Mouse (Mus musculus): ENCODE measurements around the gene Olfr167.

GRCm38 (mm10) chr16:19522166-19522565 lies at the start of gene Olfr167:
- TF ChIP-seq CTCF (IDR thresholded peaks at IDR 0.05; ENCODE audit: low read depth, low read length) (no peak), GATA1 (IDR thresholded peaks at IDR 0.05; ENCODE audit: borderline replicate concordance, low read length) (no peak), TAL1 (conservative IDR thresholded peaks at IDR 0.05; ENCODE audit: low read depth, low read length) (no peak), GATA2 (IDR thresholded peaks at IDR 0.05; ENCODE audit: borderline replicate concordance, low read depth, low read length) (no peak)
